Mouse (Mus musculus): Measurements from ENCODE around the gene Slc15a5. TPM values are rescaled to one million over a fixed set of nuclear protein-coding genes. Genes with fewer than 3 reads are reported as not detected.

Slc15a5 gene
- total RNA-seq, 1 experiment = not detected

DNA sequence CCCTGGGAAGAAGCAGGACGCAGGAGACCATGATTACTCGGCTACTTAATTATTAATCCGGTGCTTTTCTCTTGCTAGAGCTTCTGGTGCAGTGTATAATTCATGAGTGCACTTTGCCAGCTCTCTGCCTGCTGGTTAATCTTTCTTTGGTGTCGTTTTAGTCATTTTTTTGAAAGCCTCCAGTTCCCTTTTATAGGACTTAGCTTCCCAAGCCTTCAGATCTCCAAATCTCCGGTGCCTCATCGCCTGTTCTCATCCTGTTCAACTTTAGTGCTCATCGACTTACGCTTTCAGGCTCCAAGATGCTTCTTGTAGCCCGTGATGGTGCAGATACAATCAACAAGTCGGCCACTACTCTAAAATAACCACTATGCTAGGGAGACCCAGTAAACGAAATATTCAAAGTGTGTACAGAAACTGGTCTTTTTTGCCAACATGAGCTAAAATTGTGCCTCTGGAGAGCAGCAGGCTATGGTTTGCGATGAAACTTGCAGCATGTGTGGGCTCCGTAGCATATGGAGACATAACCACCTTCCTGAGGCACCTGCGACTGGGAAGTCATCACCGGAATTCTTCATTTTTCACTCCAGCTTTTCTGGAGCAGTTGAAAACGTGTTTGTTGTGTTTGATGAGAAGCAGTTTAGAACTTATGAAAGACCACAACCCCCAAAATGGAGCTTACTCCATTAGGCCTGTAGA lies 64.6 kb downstream of the Slc15a5 start:
- Histone ChIP-seq H3K4me3 (ENCODE audit: insufficient read depth in 1 of 2, low read depth in 1 of 2, low read length in 2 of 2, poor library complexity in 1 of 2, severe bottlenecking in 1 of 2) (no peak overlapping the region), H3K4me1 (ENCODE audit: control insufficient read depth in 2 of 2, insufficient read depth in 2 of 2, low read length in 2 of 2, poor library complexity in 1 of 2) (no peaks in the 10 kb centered on the region), H3K27ac (ENCODE audit: insufficient read depth, low read depth, low read length, poor library complexity, severe bottlenecking) (no peak overlapping the region), H3K36me3 (ENCODE audit: control insufficient read depth, insufficient read depth, low read length, poor library complexity, severe bottlenecking) (no peaks in the 10 kb centered on the region), H3K9me3 (ENCODE audit: control insufficient read depth, insufficient read depth, low read depth, low read length) (no peaks in the 10 kb centered on the region), H3K9ac (ENCODE audit: insufficient read depth, low read depth, low read length, poor library complexity, severe bottlenecking) (no peak overlapping the region)
- TF ChIP-seq ZC3H11A (IDR thresholded peaks at IDR 0.05; ENCODE audit: borderline replicate concordance, low read depth, low read length) (no peak), ZNF384 (IDR thresholded peaks at IDR 0.05; ENCODE audit: low read depth, low read length) (no peak), MAFK (IDR thresholded peaks at IDR 0.05; ENCODE audit: insufficient read depth, low read depth, low read length) (no peak), HCFC1 (IDR thresholded peaks at IDR 0.05; ENCODE audit: borderline replicate concordance, insufficient read depth, low read length) (no peak), CHD2 (IDR thresholded peaks at IDR 0.05; ENCODE audit: low read depth, low read length) (no peak)
- in situ Hi-C loops (cut with MboI; ENCODE audit: low sequenced_read_pairs in 2 of 2, unreplicated experiment in 2 of 2) = no loop called here
- no peak for DNase-seq (ENCODE audit: low read depth, low spot score)

DNA sequence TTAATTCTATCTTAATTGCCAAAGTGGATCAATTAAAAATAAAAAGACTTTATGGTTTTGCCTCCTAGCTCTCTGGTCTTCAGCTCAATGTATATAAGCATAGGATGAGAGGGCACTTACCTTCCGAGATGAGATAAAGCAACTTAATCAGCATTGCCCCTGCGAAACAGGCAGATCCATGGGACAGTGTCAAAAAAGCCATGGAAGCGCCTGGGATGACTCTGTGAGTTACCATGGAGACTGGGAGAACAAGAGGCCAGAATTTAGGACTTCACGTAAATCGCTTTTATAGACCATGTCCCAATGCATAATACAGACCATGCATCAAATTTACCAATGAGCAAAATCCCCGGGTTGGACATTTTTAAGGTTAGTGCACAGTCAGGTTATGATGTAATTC lies 67.8 kb downstream of the Slc15a5 start:
- Histone ChIP-seq H3K27ac (ENCODE audit: insufficient read depth, low read depth, low read length, poor library complexity, severe bottlenecking) (no peak overlapping the region), H3K9ac (ENCODE audit: insufficient read depth, low read depth, low read length, poor library complexity, severe bottlenecking) (no peak overlapping the region), H3K36me3 (ENCODE audit: control insufficient read depth, insufficient read depth, low read length, poor library complexity, severe bottlenecking) (no peaks in the 10 kb centered on the region), H3K9me3 (ENCODE audit: control insufficient read depth, insufficient read depth, low read depth, low read length) (no peaks in the 10 kb centered on the region), H3K4me3 (ENCODE audit: insufficient read depth in 1 of 2, low read depth in 1 of 2, low read length in 2 of 2, poor library complexity in 1 of 2, severe bottlenecking in 1 of 2) (no peak overlapping the region), H3K4me1 (ENCODE audit: control insufficient read depth in 2 of 2, insufficient read depth in 2 of 2, low read length in 2 of 2, poor library complexity in 1 of 2) (no peaks in the 10 kb centered on the region)
- in situ Hi-C loops (cut with MboI; ENCODE audit: low sequenced_read_pairs in 2 of 2, unreplicated experiment in 2 of 2) = no loop called here
- no peak for TF ChIP-seq ZNF384 (IDR thresholded peaks at IDR 0.05; ENCODE audit: low read depth, low read length)
- TF ChIP-seq CHD2 (IDR thresholded peaks at IDR 0.05; ENCODE audit: low read depth, low read length) = no peak
- TF ChIP-seq MAFK (IDR thresholded peaks at IDR 0.05; ENCODE audit: insufficient read depth, low read depth, low read length) = no peak
- no peak for TF ChIP-seq ZC3H11A (IDR thresholded peaks at IDR 0.05; ENCODE audit: borderline replicate concordance, low read depth, low read length)
- TF ChIP-seq HCFC1 (IDR thresholded peaks at IDR 0.05; ENCODE audit: borderline replicate concordance, insufficient read depth, low read length) = no peak
- no peak for DNase-seq (ENCODE audit: low read depth, low spot score)

GRCm38 (mm10) chr6:138007705-138008104 lies 72.0 kb downstream of the Slc15a5 start:
- H3K9me3 ChIP-seq (ENCODE audit: control insufficient read depth, insufficient read depth, low read depth, low read length) = no peaks in the 10 kb centered on the region
- in situ Hi-C loops (cut with MboI; ENCODE audit: low sequenced_read_pairs in 2 of 2, unreplicated experiment in 2 of 2) = no loop called here
- no peak for DNase-seq (ENCODE audit: low read depth, low spot score)
- H3K4me1 ChIP-seq (ENCODE audit: control insufficient read depth in 2 of 2, insufficient read depth in 2 of 2, low read length in 2 of 2, poor library complexity in 1 of 2) = no peaks in the 10 kb centered on the region
- no peaks in the 10 kb centered on the region for H3K36me3 ChIP-seq (ENCODE audit: control insufficient read depth, insufficient read depth, low read length, poor library complexity, severe bottlenecking)
- H3K4me3 ChIP-seq (ENCODE audit: insufficient read depth in 1 of 2, low read depth in 1 of 2, low read length in 2 of 2, poor library complexity in 1 of 2, severe bottlenecking in 1 of 2) = no peak overlapping the region
- TF ChIP-seq ZNF384 (IDR thresholded peaks at IDR 0.05; ENCODE audit: low read depth, low read length) (no peak), CHD2 (IDR thresholded peaks at IDR 0.05; ENCODE audit: low read depth, low read length) (no peak), MAFK (IDR thresholded peaks at IDR 0.05; ENCODE audit: insufficient read depth, low read depth, low read length) (no peak), ZC3H11A (IDR thresholded peaks at IDR 0.05; ENCODE audit: borderline replicate concordance, low read depth, low read length) (no peak), HCFC1 (IDR thresholded peaks at IDR 0.05; ENCODE audit: borderline replicate concordance, insufficient read depth, low read length) (no peak)
- no peak overlapping the region for H3K9ac ChIP-seq (ENCODE audit: insufficient read depth, low read depth, low read length, poor library complexity, severe bottlenecking)
- H3K27ac ChIP-seq (ENCODE audit: insufficient read depth, low read depth, low read length, poor library complexity, severe bottlenecking) = no peak overlapping the region

GRCm38 (mm10) chr6:138006525-138007251 lies 73.0 kb downstream of the Slc15a5 start:
- in situ Hi-C loops (cut with MboI; ENCODE audit: low sequenced_read_pairs in 2 of 2, unreplicated experiment in 2 of 2) = no loop called here
- H3K27ac ChIP-seq (ENCODE audit: insufficient read depth, low read depth, low read length, poor library complexity, severe bottlenecking) = no peak overlapping the region
- H3K9me3 ChIP-seq (ENCODE audit: control insufficient read depth, insufficient read depth, low read depth, low read length) = no peaks in the 10 kb centered on the region
- H3K36me3 ChIP-seq (ENCODE audit: control insufficient read depth, insufficient read depth, low read length, poor library complexity, severe bottlenecking) = no peaks in the 10 kb centered on the region
- no peak for DNase-seq (ENCODE audit: low read depth, low spot score)
- no peaks in the 10 kb centered on the region for H3K4me1 ChIP-seq (ENCODE audit: control insufficient read depth in 2 of 2, insufficient read depth in 2 of 2, low read length in 2 of 2, poor library complexity in 1 of 2)
- TF ChIP-seq MAFK (IDR thresholded peaks at IDR 0.05; ENCODE audit: insufficient read depth, low read depth, low read length) (no peak), HCFC1 (IDR thresholded peaks at IDR 0.05; ENCODE audit: borderline replicate concordance, insufficient read depth, low read length) (no peak), CHD2 (IDR thresholded peaks at IDR 0.05; ENCODE audit: low read depth, low read length) (no peak), ZC3H11A (IDR thresholded peaks at IDR 0.05; ENCODE audit: borderline replicate concordance, low read depth, low read length) (no peak), ZNF384 (IDR thresholded peaks at IDR 0.05; ENCODE audit: low read depth, low read length) (no peak)
- H3K9ac ChIP-seq (ENCODE audit: insufficient read depth, low read depth, low read length, poor library complexity, severe bottlenecking) = no peak overlapping the region
- no peak overlapping the region for H3K4me3 ChIP-seq (ENCODE audit: insufficient read depth in 1 of 2, low read depth in 1 of 2, low read length in 2 of 2, poor library complexity in 1 of 2, severe bottlenecking in 1 of 2)
